In the genomic region with DNA sequence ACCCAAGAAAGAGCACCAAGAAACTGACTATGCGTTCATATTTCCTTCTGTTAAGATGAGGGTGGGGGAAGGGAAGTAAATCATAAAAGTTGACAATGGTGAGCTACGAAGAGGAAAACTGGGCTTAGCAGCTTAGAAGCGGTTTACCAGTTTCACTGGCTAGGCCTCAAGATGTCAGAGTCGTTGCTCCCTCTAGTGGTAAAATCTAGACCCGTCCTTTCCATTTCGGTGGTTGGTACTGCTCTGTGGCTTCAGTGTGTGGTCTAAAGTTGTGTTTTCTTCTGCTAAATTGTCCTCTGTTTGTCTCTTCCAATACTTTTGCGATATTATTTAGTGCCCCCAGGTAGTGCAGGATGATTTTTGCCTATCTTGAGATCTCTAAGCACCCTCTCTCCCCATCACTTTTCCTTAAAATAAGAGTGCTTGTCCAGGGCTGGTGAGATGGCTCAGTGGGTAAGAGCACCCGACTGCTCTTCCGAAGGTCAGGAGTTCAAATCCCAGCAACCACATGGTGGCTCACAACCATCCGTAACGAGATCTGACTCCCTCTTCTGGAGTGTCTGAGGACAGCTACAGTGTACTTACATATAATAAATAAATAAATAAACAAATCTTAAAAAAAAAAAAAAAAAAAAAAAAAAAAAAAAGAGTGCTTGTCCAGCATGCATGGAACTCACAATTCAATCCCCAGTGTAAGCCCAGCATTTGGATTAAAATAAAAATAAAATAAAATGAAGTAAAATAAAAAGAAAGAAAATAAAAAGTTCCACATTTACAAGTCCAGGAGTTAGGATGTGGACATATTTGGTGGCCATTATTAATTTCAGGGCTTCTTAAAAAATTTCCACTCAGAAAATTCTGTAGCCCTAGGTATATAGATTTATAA, we compare ENCODE assay signal across 9 mouse cellular contexts. TPM values are rescaled to one million over a fixed set of nuclear protein-coding genes. Genes with fewer than 3 reads are reported as not detected.
DNase-seq lines count a peak whose midpoint lies in the region; ATAC-seq and TF ChIP-seq lines count a peak whose summit lies in the region.
"Had no signal": no experiment of that assay in that cellular context is flagged by ENCODE, and none has a peak within 500 bp of the region (broad histone marks: within the 10 kb centered on the region; RNA-seq: fewer than 3 reads in every experiment).

No protein-coding gene starts in this region.

- H3K36me3 ChIP-seq in limb, embryonic 11.5 days (ENCODE audit: control insufficient read depth, insufficient read depth, low read length) = no peaks in the 10 kb centered on the region
- no peaks in the 10 kb centered on the region for H3K36me3 ChIP-seq in midbrain, embryonic 15.5 days (replicated peaks)

- POLR2A ChIA-PET in Patski (lab: Charles Lee) = no interaction called here

- intact Hi-C loops in left cerebral cortex, postnatal 4 days (cut with DNase I) = no loop called here

- no peak overlapping the region for H3K4me2 ChIP-seq in limb, embryonic 11.5 days (ENCODE audit: low read depth, severe bottlenecking)
- no peak overlapping the region for H3K4me2 ChIP-seq in midbrain, embryonic 15.5 days

- H3K27me3 ChIP-seq in Patski = peaks cover under 1% of the 10 kb centered on the region
- H3K27me3 ChIP-seq in limb, embryonic 11.5 days (ENCODE audit: control insufficient read depth, insufficient read depth, low read length) = no peaks in the 10 kb centered on the region
- no peaks in the 10 kb centered on the region for H3K27me3 ChIP-seq in midbrain, embryonic 15.5 days (replicated peaks)

- in situ Hi-C loops in Patski (cut with MboI; ENCODE audit: low pct_unique_long_range_greater_than_20kb) = no loop called here

- H3K4me3 ChIP-seq in limb, embryonic 11.5 days (ENCODE audit: low read depth, low read length) = no peak overlapping the region
- H3K4me3 ChIP-seq in midbrain, embryonic 15.5 days = no peak overlapping the region

- H3K27ac ChIP-seq in limb, embryonic 11.5 days (replicated peaks; ENCODE audit: low read depth, low read length) = no peak overlapping the region
- H3K27ac ChIP-seq in midbrain, embryonic 15.5 days = no peak overlapping the region

- peak; percentile 79 for TF ChIP-seq CTCF in Patski (IDR thresholded peaks at IDR 0.05)

- H3K9me3 ChIP-seq in limb, embryonic 11.5 days (ENCODE audit: control insufficient read depth, low read length) = no peaks in the 10 kb centered on the region
- no peaks in the 10 kb centered on the region for H3K9me3 ChIP-seq in midbrain, embryonic 15.5 days

- ATAC-seq in Patski = peak; percentile 71
- ATAC-seq in limb, embryonic 11.5 days (ENCODE audit: insufficient number of reproducible peaks, low FRiP score, low TSS enrichment, low read depth) = peak; percentile 60; the same call in 1 of the 2 replicates
- peak; percentile 75 for ATAC-seq in midbrain, embryonic 15.5 days (replicated peaks)

- no peaks in the 10 kb centered on the region for H3K4me1 ChIP-seq in limb, embryonic 11.5 days (ENCODE audit: control insufficient read depth, insufficient read depth, low read length)
- H3K4me1 ChIP-seq in midbrain, embryonic 15.5 days = no peaks in the 10 kb centered on the region

- DNase-seq in left cerebral cortex, postnatal 4 days = peak; percentile 22
- no peak for DNase-seq in left cerebral cortex, adult 11 months (ENCODE audit: low spot score)
- DNase-seq in Patski (ENCODE audit: low read depth, low spot score) = no peak
- DNase-seq in embryo, embryonic 10 days (ENCODE audit: low spot score) = peak; percentile 91
- peak; percentile 59 for DNase-seq in heart, postnatal 4 days
- DNase-seq in limb, embryonic 11.5 days (ENCODE audit: low spot score) = peak; percentile 78
- no peak for DNase-seq in urinary bladder, postnatal 25 days (ENCODE audit: low spot score)

- no peak overlapping the region for H3K9ac ChIP-seq in limb, embryonic 11.5 days (ENCODE audit: low read length)
- H3K9ac ChIP-seq in midbrain, embryonic 15.5 days = no peak overlapping the region

- WGBS in limb, embryonic 11.5 days = 25% methylated on average over 9 of the region's 11 CpGs
- WGBS in midbrain, embryonic 15.5 days = 19% methylated on average over 11 of the region's 11 CpGs

- CTCF ChIA-PET in Patski (lab: Charles Lee) = interaction anchor here (0.6 to 1.4 kb wide), 11 partner anchors 8 to 90 kb away, joined by 3 to 7 read pairs (median 4); a partner anchor contains a TSS

RNA-seq across cellular contexts. Expression of a gene that starts 38.2 kb away (rescaled TPM):
- 10 to 100 TPM; 23.7 to 24.4 TPM for total RNA-seq in left cerebral cortex, postnatal 4 days (2021)
- 5.5 TPM for polyA plus RNA-seq in Patski (2021)
- total RNA-seq in heart, postnatal 4 days (2021) = 1 to 10 TPM; 3.5 to 4.4 TPM
- polyA plus RNA-seq in limb, embryonic 11.5 days (2014; fragmentation: Nextera tagmentation; extraction: Ambion mirVana) = 13.1 and 16.3 TPM in 2 replicates
- polyA plus RNA-seq in midbrain, embryonic 15.5 days (2015; fragmentation: Nextera tagmentation; extraction: Ambion mirVana) = 22.2 and 24.9 TPM in 2 replicates

RNA-seq across cellular contexts. Expression of a gene that starts 45.1 kb away (rescaled TPM):
- 10 to 100 TPM; 18.1 to 19.6 TPM for total RNA-seq in left cerebral cortex, postnatal 4 days (2021)
- polyA plus RNA-seq in Patski (2021) = 55.6 TPM
- total RNA-seq in heart, postnatal 4 days (2021) = 10 to 100 TPM; 18.5 to 20.9 TPM
- 54.1 and 60.7 TPM in 2 replicates for polyA plus RNA-seq in limb, embryonic 11.5 days (2014; fragmentation: Nextera tagmentation; extraction: Ambion mirVana)
- polyA plus RNA-seq in midbrain, embryonic 15.5 days (2015; fragmentation: Nextera tagmentation; extraction: Ambion mirVana) = 21.6 and 23.3 TPM in 2 replicates

RNA-seq across cellular contexts. Expression of a gene that starts 45.2 kb away (rescaled TPM):
- 10 to 100 TPM; 14.4 to 16.7 TPM for total RNA-seq in left cerebral cortex, postnatal 4 days (2021)
- polyA plus RNA-seq in Patski (2021) = 6.2 TPM
- 10 to 100 TPM; 15.7 to 16.5 TPM for total RNA-seq in heart, postnatal 4 days (2021)
- polyA plus RNA-seq in limb, embryonic 11.5 days (2014; fragmentation: Nextera tagmentation; extraction: Ambion mirVana) = 20.6 TPM in 2 replicates
- polyA plus RNA-seq in midbrain, embryonic 15.5 days (2015; fragmentation: Nextera tagmentation; extraction: Ambion mirVana) = 12.1 and 12.4 TPM in 2 replicates

RNA-seq across cellular contexts. Expression of a gene that starts 59.4 kb away (rescaled TPM):
- total RNA-seq in left cerebral cortex, postnatal 4 days (2021) = not detected
- not detected for polyA plus RNA-seq in Patski (2021)
- total RNA-seq in heart, postnatal 4 days (2021) = not detected
- polyA plus RNA-seq in limb, embryonic 11.5 days (2014; fragmentation: Nextera tagmentation; extraction: Ambion mirVana) = 0.99 TPM in 1 of 2 replicates, not detected in the other
- polyA plus RNA-seq in midbrain, embryonic 15.5 days (2015; fragmentation: Nextera tagmentation; extraction: Ambion mirVana) = not detected in 2 replicates
- polyA plus RNA-seq: gonadal fat pad, adult 2 months had no signal

Comparison
In these comparisons a context has a peak if more than half of its experiments do, and no peak if none do; other contexts are left out.
1. DNase-seq: peak in left cerebral cortex, postnatal 4 days (single experiment), embryo, embryonic 10 days (single experiment), heart, postnatal 4 days (single experiment) and limb, embryonic 11.5 days (single experiment); none in left cerebral cortex, adult 11 months (single experiment), Patski (single experiment) and urinary bladder, postnatal 25 days (single experiment).
2. Peak in every context shown above with its lines, with median percentiles within 50 percentile points of each other: ATAC-seq.